Mouse (Mus musculus) thymus, postnatal 36 days (tissue): Measurements from ENCODE around the gene Gucd1.

Source experiments
- DNase-seq, 2 experiments: peaks; one replicate each; pipeline ENCODE4 v3.0.0; 2022; ENCODE audit warnings: mixed read lengths in 2 of 2

Gucd1 gene

DNA sequence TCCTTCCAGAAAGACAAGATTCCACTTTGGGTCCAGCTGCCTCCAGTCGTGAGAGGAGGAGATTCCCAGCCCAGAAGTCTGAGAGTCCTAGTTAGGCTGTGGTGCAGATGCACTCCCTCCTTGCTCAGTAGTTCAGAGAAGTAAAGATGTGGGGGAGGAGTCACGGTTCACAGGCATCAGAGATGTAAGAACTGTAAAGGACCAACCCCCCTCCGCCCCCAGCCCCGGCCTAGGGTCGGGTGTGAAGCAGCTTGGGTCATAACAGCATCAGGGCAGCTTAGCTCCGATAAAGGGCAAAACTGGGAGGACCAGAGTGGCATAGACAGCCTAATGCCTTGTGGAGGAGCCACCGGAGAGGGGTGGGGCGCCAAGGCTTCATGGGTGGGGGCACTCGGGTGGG, 201.3 kb downstream of the Gucd1 start:
- DNase-seq: peak; percentile 53 to 59

DNA sequence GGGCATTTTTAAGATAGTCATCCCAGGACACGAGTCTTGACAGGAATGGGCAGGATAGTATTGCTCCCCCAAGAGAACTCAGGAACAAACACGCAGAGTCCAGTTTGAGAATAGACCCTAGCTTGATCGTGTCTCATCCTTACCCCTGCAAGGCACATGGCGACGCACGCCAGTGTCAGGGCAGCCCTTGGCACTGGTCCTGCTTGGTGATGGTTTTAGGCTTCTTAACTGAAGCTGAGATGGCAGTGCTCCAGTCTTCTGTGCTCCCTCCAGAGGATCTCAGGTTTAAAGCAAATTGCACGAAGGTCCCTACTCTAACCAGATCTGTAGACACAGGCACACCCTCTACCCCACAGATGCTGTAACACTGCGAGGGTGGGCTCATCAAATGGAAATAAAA, 202.0 kb downstream of the Gucd1 start:
- no peak for DNase-seq

DNA sequence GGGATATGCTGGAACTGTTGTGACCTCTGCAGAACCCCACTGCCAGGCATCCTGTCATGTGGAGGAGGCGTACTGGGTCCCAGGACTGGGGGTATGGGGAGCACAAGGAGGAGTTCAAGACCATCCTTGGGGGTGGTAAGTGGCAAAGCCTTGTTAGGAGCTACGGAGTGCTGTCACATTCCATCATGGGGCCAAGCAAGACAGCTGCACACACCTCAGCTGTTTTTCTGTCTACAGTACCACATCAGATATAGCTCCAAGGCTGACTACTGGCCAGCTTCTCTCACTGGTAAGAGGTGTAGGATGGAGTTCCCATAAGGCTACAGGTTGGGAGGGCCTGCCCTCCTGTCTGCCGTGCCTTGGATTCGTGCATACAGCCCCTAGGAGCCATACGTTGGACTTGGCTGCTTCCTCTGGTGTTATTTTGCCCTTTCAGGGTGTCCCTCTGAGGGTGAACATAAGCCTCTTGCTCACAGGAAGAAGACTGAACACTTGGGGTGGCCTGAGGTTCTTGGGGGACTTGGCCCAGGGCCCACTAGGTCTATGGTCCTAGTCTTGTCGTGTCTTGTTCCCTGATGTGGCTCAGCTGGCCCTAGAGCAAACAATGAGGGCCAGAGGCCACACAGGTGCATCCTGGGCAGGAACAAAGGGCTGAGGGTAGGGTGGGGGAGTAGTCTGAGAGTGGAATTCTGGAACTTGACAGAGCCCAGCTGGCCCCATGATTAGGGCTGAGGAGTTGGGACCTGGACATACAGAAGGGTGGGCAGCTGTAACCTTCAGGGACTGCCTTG, 203.4 kb downstream of the Gucd1 start:
- DNase-seq: no peak

DNA sequence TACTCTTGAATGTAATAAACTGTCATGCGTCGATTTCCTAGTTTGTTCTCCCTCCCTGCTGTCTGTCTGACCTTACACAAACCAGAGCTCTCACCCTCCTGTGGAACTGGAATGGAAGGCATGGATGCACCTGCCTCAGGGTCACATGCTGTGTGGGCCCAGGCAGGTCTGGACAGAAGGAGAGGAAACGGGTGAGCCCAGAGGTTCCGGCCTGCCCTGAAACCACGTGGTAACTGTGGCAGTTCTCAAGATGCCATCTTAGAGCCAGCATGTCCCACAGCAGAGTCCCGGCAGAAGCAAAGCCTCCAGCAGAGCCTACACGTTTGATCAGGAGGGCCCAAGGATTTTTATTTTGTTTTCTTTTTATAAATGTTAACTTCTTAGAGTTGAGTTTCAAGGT, 205.4 kb downstream of the Gucd1 start:
- DNase-seq: no peak

DNA sequence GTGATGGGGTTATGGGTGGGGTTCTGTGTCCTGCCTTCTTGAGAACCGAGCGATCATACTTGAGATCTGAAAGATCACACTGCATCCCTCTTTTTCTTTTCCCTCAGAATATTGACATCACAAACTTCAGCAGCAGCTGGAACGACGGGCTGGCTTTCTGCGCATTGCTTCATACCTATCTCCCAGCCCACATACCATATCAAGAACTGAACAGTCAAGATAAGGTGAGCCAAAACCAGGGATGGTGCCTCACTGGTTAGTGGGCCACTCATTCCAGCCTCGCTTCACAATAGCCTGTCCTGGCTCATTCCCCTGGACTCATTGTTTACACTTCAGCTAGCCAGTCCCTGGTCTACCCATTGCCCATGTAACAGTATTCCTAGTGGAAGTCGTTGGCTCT, 210.6 kb downstream of the Gucd1 start:
- DNase-seq: no peak

DNA sequence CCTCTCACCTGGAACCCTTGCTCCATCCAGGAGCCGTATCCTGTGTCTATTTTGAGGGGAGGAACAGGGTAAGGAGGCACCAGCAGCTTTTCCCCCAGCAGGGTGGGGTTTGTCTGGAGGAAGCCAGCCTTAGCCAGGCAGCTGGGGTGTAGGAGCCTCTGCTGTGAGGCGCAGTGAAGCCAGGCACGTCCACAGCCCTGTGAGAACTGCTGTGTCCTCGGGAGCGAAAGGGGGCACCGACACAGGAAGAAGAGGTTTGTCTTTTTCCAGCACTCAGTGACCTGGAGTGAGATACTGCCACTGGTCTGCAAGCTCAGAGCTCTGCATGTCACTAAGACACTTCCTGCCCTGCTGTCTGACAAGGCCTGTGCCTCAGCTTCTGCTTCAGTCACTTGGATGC, 213.4 kb downstream of the Gucd1 start:
- peak in 1 of 2 experiments; percentile 31 for DNase-seq

DNA sequence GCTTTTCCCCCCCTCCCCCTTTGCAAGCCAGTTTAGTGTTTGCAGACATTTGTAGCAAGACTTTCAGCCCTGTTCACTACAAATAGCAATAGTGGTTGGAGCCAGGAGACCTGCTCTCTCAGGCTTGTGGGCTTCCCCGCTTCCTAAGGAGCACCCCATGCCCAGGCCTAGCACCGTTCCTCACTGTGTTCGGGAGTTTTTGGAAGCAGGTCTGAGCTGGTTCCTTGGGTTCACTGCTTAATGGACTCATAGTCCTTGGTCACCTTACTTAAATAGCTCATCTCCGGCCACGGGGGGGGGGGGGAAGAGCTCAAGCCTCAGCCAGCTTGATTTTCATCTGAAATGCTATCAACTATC, 213.7 kb downstream of the Gucd1 start:
- DNase-seq: no peak

DNA sequence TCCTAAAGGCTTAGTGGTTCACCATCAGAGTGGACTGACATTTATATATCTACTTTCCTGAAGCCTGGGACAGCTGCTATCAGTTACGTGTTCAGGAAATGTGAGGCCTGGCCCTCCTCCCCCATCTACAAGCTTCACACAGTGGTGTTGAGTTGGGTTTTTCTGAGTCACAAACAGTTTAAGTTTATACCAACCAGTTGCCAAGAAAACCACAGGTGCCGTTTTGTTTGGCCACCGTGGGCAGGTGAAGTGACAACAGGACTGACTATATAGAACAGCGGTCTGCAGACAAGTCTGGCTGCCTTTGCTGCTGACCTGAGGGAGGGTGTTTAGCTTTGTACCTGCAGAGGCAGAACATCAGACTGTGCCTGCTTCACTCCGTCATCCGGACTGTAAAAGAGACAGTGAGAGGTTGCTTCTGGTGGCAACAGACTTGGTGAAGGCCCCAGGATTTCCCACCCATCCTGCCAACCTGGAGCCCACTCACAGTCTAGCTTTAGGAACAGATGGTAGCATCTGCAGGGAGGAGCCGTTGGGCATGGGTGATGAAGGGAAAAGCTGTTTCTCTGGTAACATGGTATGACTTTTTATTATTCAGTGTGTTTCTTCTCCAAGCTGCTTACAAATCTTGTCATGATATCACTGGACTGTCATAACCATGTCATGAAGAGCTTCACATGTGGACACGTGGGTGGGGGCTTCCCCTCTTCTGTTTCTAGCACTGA, 214.3 kb downstream of the Gucd1 start:
- no peak for DNase-seq

DNA sequence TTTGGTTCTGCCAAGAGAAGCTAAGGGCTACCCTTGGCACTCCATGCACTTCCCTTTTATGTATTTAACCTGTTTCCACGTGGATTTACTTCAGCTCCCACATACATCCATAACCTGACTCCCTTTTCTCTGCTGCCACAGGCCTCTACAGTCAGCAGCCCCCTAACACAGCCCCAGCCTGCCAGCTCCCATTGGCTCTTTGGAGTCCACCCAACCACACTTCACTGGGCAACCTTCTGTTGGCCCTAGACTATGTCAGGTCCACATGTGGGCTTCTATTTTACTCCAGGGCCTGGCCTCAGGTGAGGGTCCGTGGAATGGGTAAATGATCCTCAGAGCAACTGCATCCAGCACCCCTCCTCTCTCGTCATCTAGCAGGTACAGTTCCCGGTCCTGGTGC, 215.2 kb downstream of the Gucd1 start:
- no peak for DNase-seq

DNA sequence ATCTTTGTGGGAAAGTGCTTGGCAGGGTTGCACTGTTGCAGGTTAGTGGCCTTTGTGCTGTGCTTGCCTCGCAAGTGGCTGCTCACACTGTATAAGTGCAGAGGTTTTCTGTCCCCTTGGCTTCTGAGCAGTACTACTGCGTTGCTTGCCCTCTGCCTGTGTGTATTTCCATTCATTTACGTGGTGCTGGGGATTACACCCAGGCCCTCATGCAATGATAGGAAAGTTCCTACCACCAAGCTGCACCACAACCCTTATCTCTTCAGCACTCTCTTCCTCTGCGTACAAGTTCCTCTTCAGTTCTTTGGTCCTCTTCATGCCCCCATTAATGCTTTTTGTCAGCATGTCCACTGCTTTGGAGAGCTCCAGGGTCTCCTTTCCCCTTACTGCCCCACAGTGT, 215.8 kb downstream of the Gucd1 start:
- no peak for DNase-seq

DNA sequence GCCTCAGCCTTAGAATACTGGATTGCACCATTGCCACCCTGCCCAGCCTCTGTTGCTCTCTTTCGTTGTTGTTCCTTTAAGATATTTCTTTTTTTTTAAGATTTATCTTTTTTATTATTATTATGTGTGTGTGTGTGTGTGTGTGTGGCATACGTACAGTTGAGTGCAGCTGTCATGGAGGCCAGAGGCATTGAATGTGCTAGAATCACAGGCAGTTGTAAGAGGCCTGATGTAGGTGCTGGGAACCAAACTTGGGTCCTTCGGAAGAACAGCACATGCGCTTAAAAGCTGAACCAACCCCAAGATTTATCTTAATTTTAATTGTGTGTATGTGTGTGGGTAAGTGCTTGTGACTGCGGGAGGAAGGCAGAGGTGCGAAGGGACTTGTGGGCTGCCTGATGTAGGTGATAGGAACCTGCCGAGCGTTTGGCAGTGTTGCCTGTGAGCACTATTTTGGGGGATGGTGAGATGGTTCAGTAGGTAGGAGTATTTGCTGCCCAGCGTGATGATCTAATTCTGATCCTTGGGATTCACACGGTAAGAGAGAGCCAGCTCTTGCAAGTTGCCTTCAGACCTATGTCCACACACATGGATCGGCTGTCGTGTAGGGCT, 216.5 kb downstream of the Gucd1 start:
- DNase-seq: no peak
